Mouse (Mus musculus) neural tube, embryonic 10.5 days (tissue): ENCODE results near the gene Prss23.

ENCODE experiments used
- DNase-seq: peaks from one replicate; pipeline ENCODE4 v3.0.0-alpha.2; 2017; ENCODE audit warnings: low spot score; ENCODE audit errors: extremely low spot score

The Prss23 gene

DNA sequence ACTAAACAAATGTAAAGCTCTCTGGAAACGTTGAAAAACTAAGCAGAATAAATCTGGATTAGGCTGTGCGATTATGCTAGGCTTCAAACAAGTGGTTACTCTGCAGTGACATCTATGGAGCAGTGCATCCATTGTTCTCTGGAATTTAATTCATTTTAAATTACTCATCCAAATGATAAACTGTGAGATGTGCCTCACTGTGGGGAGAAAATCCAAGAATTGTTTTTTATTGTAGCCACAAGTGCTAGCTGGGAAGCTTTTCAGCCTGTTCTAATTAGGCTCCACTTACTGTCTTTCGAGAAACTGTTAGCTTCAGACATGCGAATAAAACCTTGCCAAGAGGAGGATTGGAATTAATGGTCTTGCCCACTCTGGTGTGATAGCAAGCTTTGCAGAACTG lies 18.3 kb downstream of the Prss23 start:
- DNase-seq = no peak

DNA sequence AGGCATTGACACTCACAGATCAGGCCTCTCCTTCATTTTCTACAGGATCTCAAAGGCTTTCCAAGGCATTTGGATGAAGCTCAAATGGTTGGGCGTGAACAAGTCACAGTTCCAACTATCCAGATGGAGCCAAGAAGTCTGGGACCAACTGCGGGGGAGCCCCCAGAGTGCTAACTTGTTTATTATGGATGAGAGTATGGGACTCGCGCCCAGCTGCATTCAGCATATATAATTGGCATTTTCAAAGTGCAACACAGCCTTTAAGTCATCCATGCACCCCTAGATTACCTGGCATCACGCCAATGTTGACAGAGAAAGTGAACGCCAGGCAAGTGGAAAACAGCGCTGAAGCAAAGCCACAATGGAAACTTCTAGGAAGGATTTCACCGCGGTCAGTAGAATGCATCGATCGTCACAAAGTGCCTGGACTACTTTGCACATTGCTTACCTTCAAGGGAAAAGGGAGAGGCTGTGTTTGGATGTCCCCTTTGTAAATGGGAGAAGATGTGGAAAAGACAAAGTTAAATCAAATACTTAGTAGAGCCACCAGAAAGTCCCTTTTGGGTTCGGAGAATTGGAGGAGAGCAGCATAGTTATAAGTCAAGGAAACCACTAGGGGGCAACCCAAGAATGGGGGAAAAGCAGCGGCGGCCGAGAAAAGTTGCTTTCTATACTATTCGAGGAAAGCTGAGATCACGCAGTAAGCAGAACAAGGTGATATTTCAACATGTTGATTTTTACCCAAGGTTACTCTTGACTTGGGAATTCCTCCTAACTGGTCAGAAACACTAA lies 27.3 kb downstream of the Prss23 start:
- DNase-seq = peak; percentile 46

DNA sequence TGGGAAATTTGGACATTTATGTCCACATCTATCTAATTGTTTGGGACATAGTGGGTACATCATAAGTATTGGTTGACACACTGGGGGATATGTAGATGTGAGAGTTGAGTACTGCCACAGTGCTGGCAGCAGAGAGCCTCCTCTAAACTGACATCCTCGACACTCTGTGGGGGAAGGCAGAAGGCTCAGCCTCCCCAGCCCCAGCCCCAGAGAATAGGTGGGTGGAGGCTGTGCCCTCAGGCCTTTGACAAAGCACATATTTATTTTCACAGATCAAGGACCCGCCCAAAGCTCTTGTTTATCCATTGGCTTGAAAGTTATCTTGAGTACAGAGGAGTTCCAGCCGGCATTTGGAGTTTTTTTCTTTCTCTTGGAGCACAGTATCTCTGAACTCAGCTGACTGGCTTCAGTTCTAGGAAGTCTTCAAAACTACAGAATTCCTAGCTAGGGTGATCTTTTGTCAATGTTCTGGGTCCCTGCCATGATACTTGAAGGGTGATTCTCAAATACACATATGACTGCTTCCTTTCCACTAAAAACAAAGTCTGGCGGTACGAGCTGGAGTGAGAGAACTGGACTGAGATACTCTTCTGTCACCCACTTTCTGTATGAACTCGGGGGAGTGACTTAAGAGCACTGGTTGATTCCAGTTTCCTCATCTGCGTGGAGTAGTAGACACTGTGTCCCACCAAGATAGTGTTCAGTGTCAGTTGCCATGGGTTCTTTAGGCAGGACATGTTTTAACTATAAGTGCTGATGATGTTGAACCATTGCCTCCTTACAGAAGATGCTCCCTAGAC lies 43.0 kb downstream of the Prss23 start:
- DNase-seq = no peak

DNA sequence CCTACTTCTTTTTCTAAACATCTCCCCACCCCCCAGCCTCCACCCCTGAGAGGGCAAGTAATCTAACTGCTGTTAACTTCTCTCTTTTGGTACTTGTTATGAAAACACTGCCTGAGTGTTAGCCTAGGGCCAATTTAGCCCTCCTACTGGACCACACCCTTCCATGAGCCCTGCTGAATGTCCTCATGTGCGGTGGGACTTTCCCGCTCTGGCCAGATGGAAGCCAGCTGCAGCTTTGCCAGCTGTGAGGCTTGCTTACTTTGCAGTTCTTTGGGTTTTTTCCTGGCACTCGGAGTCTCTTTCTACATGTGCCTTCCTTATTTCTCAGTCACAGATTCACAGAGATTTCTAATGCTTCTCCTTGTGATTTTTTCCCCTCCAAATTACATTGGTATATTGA lies 45.3 kb downstream of the Prss23 start:
- DNase-seq = no peak

DNA sequence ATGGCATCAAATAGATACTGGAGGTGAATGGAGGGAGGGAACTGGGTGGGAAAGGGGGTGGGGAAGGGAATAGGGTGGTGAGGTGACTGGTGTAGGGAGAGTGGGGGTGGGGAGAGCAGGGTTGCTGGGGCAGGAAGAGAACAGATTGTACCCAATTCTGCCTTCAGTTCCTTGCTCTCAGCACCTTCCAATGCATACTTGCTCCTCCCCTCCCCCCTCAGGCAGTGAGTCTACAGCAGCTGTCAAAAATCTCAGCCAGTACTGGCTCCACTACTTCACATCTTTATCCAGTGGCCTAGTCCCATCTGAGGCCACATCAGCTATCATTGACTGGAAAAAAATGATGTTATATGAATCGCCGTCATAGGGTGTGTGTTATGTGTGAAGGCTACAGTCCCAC lies 48.5 kb downstream of the Prss23 start:
- no peak for DNase-seq

DNA sequence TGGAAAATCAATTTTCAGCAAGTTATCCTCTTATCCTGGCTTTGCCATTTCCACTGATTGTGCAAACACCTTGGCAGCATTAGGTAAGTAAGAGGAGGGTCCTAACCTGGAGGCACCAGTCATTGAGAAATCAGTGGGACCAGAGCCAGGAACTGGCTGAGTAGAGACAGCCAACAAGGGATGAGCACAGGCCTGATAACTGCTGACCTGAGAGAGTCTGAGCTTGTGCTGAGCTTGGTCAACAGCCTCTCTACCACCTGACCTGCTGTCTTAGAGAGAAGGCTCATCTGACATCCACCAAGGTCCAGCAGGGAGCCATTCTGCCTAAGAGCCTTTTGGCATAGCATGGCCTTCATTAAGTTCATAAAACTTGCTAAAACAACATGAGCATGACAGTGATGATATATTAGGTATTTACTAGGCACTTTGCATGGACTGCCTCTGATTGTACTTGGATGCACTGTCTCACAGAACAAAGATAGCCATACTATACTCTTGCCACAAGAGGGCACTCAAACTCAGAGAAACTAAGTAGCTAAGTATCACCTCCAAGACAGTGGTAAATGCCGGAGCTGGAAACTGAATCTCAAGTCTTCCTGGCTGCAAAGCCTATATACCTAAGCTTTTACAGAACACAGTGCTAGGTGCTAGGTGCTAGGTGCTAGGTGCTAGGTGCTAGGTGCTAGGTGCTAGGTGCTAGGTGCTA lies 49.5 kb downstream of the Prss23 start:
- DNase-seq = peak; percentile 34

DNA sequence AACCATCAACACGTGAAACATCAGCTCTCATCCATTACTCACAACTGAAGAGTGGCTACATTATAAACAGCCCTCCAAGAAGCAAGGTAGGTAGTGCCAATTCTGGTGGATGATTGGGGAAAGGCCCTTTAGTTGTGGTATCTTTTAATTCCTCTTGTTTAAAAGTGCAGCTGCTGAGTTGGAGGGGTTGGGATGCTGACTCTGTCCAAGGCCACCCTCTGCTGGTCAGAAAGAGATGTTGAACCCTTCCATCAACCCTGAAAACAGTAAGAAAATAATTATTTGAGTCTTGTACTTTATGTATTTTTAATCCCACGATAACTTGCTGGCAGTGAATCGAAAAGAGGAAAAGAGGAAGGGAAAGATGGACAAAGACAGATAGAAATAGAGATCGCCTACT lies 53.5 kb downstream of the Prss23 start:
- no peak for DNase-seq

DNA sequence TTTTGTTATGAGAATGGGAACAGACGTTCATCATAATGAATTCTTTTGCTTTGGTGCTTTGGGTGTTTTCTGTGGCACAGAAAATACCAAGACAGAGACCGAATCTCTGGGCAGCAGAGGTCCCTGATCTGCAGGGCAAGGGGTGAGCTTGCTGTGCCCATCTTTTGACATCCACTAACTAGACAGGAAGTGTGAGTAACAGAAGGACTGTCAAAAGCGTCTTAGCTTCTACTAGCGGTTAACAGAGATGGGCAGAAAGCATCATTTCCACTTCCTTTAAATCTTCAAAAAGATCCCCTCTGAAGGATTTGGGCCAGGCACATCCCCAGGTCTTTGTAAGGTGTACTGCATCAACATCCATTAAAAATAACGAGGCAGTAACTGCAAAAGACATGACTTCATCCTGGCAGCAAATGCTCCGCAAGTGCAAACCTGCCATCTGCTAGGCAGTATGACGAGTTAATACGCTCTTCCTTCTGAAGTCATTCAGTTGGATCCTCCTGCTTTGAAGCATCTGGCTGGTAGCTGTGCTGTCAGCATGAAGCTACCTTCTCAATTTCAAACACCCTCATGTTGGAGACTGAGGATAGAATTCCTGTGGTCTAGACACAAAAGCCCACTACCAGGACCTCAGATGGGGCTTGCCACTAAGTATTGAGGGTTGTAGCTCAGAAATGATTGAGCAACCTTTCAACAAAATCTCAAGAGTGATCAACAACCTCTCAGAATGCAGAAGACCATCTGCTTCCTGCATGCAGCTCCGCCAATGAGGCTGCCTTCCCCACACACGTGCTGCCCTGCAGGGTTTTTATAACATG lies 63.0 kb downstream of the Prss23 start:
- no peak for DNase-seq

DNA sequence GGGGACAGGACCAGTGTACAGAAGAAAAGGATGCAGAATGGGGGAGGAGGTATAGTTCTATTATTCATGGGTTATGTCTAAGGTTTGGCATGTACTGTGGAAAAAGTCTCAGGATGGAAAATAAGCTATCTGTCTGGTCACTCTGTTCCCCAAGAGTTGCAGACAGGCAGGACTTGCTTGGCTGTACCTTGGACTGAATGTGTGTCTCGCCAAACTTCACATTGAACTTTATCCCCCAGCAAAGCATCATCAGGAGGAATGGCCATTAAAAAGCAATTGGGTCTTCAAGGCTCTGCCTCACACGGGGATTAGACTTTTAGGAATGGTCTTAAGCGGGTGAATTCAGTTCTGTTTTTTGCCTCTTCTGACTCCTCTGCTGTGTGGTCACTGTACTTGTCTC lies 63.7 kb downstream of the Prss23 start:
- DNase-seq = no peak

DNA sequence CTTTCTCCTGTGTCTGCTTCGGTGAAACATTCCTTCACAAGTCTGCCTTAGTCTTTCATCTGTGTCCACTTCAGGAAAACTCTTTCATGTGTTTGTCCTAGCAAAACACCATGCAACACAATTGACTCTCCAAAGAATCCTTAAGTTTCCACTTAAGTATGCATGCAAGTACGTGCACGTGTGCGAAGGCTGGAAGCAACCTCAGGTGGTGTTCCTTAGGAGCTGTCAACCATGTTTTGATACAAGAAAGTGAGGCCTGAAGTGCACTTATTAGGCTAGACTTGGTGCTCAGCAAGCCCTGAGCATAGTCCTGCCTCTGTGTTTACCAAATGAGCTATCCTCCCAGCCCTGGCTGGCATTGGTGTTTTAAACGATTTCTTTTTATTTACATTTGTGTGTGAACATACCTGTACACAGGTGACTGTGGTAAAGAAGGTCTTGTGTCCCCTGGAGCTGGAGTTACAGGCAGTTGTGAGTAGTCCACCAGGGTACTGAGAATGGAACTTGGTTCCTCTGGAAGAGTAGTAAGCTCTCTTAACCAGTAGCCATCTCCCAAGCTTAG lies 64.3 kb downstream of the Prss23 start:
- no peak for DNase-seq

DNA sequence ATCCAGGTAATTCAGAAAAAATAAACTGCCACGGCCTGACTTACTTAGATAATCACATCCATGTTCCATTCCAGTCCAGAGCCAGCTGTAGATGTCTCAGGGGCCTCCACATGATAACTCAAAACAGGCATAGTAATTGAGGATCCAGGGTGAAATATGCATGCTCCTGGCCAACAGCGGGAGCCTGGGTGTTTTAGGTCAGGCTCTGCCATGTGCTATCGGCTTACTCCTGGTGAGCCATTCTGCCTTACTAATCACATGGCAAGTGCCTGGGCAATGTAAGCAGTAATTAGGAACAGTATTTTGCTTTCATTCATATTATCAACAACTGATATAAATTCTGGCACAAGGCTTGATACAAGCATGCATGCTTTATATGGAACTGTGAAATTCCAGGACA lies 65.6 kb downstream of the Prss23 start:
- no peak for DNase-seq

DNA sequence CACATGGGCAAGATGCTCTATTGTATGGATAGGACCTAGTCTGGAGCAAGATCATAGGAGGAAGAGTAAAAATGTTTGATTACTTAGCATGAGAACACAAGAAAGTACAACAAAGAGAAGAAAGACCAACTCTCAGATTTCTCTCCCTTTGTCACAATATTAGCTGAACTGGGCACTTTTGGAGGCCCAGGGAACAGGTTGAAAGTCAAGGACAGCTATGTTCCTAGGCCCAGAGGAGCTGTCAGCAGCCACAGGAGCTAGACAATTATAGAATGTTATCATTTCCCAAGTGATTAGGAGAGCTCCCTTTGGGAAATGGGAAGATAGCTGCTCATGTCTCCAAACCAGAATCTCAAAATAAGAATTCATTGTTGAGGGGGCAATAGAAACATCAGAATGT lies 66.1 kb downstream of the Prss23 start:
- DNase-seq = no peak

DNA sequence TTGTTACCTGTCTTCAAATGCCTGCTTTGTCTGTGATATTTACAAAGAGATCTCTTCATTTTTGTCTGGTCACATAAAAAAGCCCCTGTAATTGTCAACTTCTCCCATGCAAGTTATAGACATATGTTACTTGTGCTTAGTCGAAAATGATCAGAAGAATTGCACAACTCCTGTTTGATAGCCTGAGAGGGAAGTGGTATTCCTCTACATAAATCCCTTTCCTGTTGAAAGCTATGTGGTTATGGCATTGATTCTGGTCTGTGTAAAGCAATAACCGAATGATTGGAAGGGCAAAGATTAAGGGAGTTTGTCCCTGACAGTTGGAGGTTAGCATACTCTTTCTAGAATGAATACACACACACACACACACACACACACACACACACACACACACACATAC lies 67.3 kb downstream of the Prss23 start:
- no peak for DNase-seq
